Mouse (Mus musculus) embryonic fibroblast, embryonic 13.5 days (primary cell): Measurements from ENCODE around the gene Vps37d.

Experiments used
- CTCF ChIP-seq: IDR thresholded peaks from 2 replicates; pipeline ENCODE4 v1.5.1; 2011; ENCODE audit warnings: mild to moderate bottlenecking, control low read depth, low read length, moderate library complexity, borderline replicate concordance; ENCODE audit not compliant: insufficient read depth
- POLR2A ChIP-seq: IDR thresholded peaks from 2 replicates; pipeline ENCODE4 v1.6.1; 2011; ENCODE audit warnings: low read depth, mild to moderate bottlenecking, control low read depth, low read length, moderate library complexity

- TF ChIP-seq POLR2A (no peak), CTCF (no peak)
These were observed 1.7 kb downstream of the Vps37d start for GRCm38 (mm10) chr5:135076368-135076767.
